In genomic region chr14:46663529-46663928, GRCm38 (mm10) we compare ENCODE assay signal across 28 mouse cellular contexts.
"Had no signal": no experiment of that assay in that cellular context is flagged by ENCODE, and none has a peak within 500 bp of the region (broad histone marks: within the 10 kb centered on the region; RNA-seq: fewer than 3 reads in every experiment).

No protein-coding gene starts in this region.

- DNase-seq: cerebellum, adult 2 months; cerebellum, adult 8-10 months; cerebellum, adult 9-10 months; cerebellum, adult 9-11 months; cerebellum, postnatal 10 days; cerebellum, postnatal 14 days; cerebellum, postnatal 25 days; cerebellum, postnatal 36 days; embryo, embryonic 11 days; forebrain, postnatal 0 days; gastrocnemius, adult 2 months; gastrocnemius, postnatal 10 days; gastrocnemius, postnatal 14 days; gastrocnemius, postnatal 25 days; gastrocnemius, postnatal 36 days; heart, adult 11 months; heart, adult 18-20 months had no signal

- H3K36me3 ChIP-seq: embryonic facial prominence, embryonic 10.5 days; embryonic facial prominence, embryonic 12.5 days; embryonic facial prominence, embryonic 13.5 days; embryonic facial prominence, embryonic 15.5 days; forebrain, embryonic 10.5 days; forebrain, embryonic 12.5 days; forebrain, embryonic 15.5 days had no signal

- H3K9me3 ChIP-seq: embryonic facial prominence, embryonic 10.5 days; embryonic facial prominence, embryonic 12.5 days; embryonic facial prominence, embryonic 13.5 days; embryonic facial prominence, embryonic 15.5 days; forebrain, embryonic 10.5 days; forebrain, embryonic 12.5 days; forebrain, embryonic 13.5 days; forebrain, embryonic 15.5 days had no signal

- H3K4me2 ChIP-seq: embryonic facial prominence, embryonic 12.5 days; embryonic facial prominence, embryonic 13.5 days; embryonic facial prominence, embryonic 15.5 days; forebrain, embryonic 12.5 days; forebrain, embryonic 13.5 days; forebrain, embryonic 15.5 days had no signal

- H3K4me3 ChIP-seq: embryonic facial prominence, embryonic 10.5 days; embryonic facial prominence, embryonic 12.5 days; embryonic facial prominence, embryonic 13.5 days; embryonic facial prominence, embryonic 15.5 days; erythroblast, embryonic 14.5 days; forebrain, embryonic 10.5 days; forebrain, embryonic 12.5 days; forebrain, embryonic 13.5 days; forebrain, embryonic 15.5 days; gastrocnemius, adult 2 months had no signal

- H3K27me3 ChIP-seq: embryonic facial prominence, embryonic 12.5 days; forebrain, embryonic 15.5 days had no signal

- H3K9ac ChIP-seq: embryonic facial prominence, embryonic 12.5 days; embryonic facial prominence, embryonic 13.5 days; embryonic facial prominence, embryonic 15.5 days; forebrain, embryonic 12.5 days; forebrain, embryonic 13.5 days; forebrain, embryonic 15.5 days; forebrain, postnatal 0 days had no signal

- ATAC-seq: forebrain, embryonic 13.5 days; forebrain, embryonic 14.5 days; forebrain, embryonic 15.5 days; forebrain, embryonic 16.5 days; forebrain, postnatal 0 days had no signal

- H3K27ac ChIP-seq: embryonic facial prominence, embryonic 10.5 days; embryonic facial prominence, embryonic 12.5 days; embryonic facial prominence, embryonic 13.5 days; embryonic facial prominence, embryonic 15.5 days; forebrain, embryonic 10.5 days; forebrain, embryonic 12.5 days; forebrain, embryonic 13.5 days; forebrain, embryonic 15.5 days; gastrocnemius, adult 2 months had no signal
